Mouse (Mus musculus) MEL (cell line): ENCODE measurements around the gene Gsto2.

Experiments used
- CHD2 ChIP-seq: IDR thresholded peaks from 2 replicates; pipeline ENCODE4 v1.6.1; 2011; ENCODE audit warnings: low read length, improper control_type of control experiment
- CTCF ChIP-seq, 3 experiments: IDR thresholded peaks in 2 of 3; conservative IDR thresholded peaks in 1 of 3; 2 replicates each; pipeline ENCODE4 v1.5.1; 2011 to 2012; ENCODE audit warnings: low read length in 3 of 3, low read depth in 2 of 3, mild to moderate bottlenecking in 2 of 3, improper control_type of control experiment in 1 of 3, inconsistent platforms in 1 of 3, mixed read lengths in 1 of 3, moderate library complexity in 1 of 3; ENCODE audit not compliant: control insufficient read depth in 1 of 3, insufficient read depth in 1 of 3, poor library complexity in 1 of 3, severe bottlenecking in 1 of 3
- E2F4 ChIP-seq: IDR thresholded peaks from 2 replicates; pipeline ENCODE4 v1.6.1; 2011; ENCODE audit warnings: low read depth, low read length, improper control_type of control experiment, borderline replicate concordance
- GABPA ChIP-seq: IDR thresholded peaks from 2 replicates; pipeline ENCODE4 v1.6.1; 2012; ENCODE audit warnings: low read depth, mild to moderate bottlenecking, inconsistent platforms, low read length, improper control_type of control experiment, moderate library complexity
- HCFC1 ChIP-seq: IDR thresholded peaks from 2 replicates; pipeline ENCODE4 v1.6.1; 2012; ENCODE audit warnings: low read depth, mild to moderate bottlenecking, inconsistent platforms, low read length, improper control_type of control experiment, moderate library complexity
- KAT2A ChIP-seq: conservative IDR thresholded peaks from 2 replicates; pipeline ENCODE4 v1.6.1; 2012; ENCODE audit warnings: low read depth, low read length, improper control_type of control experiment, inconsistent platforms
- POLR2A ChIP-seq, 2 experiments: IDR thresholded peaks; 2 replicates each; pipeline ENCODE4 v1.6.1; 2011 to 2012; ENCODE audit warnings: low read length in 2 of 2, mild to moderate bottlenecking in 2 of 2, control low read depth in 1 of 2, improper control_type of control experiment in 1 of 2, low read depth in 1 of 2, moderate library complexity in 1 of 2; ENCODE audit not compliant: control insufficient read depth in 1 of 2, insufficient read depth in 1 of 2, poor library complexity in 1 of 2
- POLR2AphosphoS2 ChIP-seq: IDR thresholded peaks from 2 replicates; pipeline ENCODE4 v1.6.1; 2011; ENCODE audit warnings: low read length, improper control_type of control experiment
- RAD21 ChIP-seq: IDR thresholded peaks from 2 replicates; pipeline ENCODE4 v1.6.1; 2011; ENCODE audit warnings: mild to moderate bottlenecking, low read depth, low read length, improper control_type of control experiment
- SIN3A ChIP-seq: IDR thresholded peaks from 2 replicates; pipeline ENCODE4 v1.6.1; 2012; ENCODE audit warnings: low read length, improper control_type of control experiment, inconsistent platforms
- SMC3 ChIP-seq: IDR thresholded peaks from 2 replicates; pipeline ENCODE4 v1.6.1; 2011; ENCODE audit warnings: low read depth, low read length, improper control_type of control experiment
- USF1 ChIP-seq: IDR thresholded peaks from 2 replicates; pipeline ENCODE4 v1.6.1; 2014; ENCODE audit warnings: low read depth, mild to moderate bottlenecking, inconsistent platforms, low read length, improper control_type of control experiment, moderate library complexity
- ZNF384 ChIP-seq: IDR thresholded peaks from 2 replicates; pipeline ENCODE4 v1.6.1; 2012; ENCODE audit warnings: low read depth, mild to moderate bottlenecking, inconsistent platforms, low read length, improper control_type of control experiment

GRCm38 (mm10) chr19:47905603-47906002 lies 40.3 kb downstream of the Gsto2 start:
- TF ChIP-seq HCFC1 (peak; percentile 72), POLR2A (IDR thresholded peaks at IDR 0.05; ENCODE audit: control insufficient read depth in 1 of 2, insufficient read depth in 1 of 2, low read depth in 1 of 2, low read length in 2 of 2, poor library complexity in 1 of 2) (peak in 1 of 2 experiments; percentile 37; a peak in 1 of 4 replicates), GABPA (no peak), SMC3 (no peak), CTCF (IDR thresholded peaks at IDR 0.05 in 2 of 3, conservative IDR thresholded peaks at IDR 0.05 in 1 of 3; ENCODE audit: control insufficient read depth in 1 of 3, insufficient read depth in 1 of 3, low read depth in 2 of 3, low read length in 3 of 3, poor library complexity in 1 of 3, severe bottlenecking in 1 of 3) (no peak), RAD21 (no peak), CHD2 (peak; percentile 77), POLR2AphosphoS2 (no peak), USF1 (no peak), E2F4 (no peak), KAT2A (no peak), SIN3A (peak; percentile 58; the same call in 1 of the 2 replicates), ZNF384 (no peak)
